In the genomic region with DNA sequence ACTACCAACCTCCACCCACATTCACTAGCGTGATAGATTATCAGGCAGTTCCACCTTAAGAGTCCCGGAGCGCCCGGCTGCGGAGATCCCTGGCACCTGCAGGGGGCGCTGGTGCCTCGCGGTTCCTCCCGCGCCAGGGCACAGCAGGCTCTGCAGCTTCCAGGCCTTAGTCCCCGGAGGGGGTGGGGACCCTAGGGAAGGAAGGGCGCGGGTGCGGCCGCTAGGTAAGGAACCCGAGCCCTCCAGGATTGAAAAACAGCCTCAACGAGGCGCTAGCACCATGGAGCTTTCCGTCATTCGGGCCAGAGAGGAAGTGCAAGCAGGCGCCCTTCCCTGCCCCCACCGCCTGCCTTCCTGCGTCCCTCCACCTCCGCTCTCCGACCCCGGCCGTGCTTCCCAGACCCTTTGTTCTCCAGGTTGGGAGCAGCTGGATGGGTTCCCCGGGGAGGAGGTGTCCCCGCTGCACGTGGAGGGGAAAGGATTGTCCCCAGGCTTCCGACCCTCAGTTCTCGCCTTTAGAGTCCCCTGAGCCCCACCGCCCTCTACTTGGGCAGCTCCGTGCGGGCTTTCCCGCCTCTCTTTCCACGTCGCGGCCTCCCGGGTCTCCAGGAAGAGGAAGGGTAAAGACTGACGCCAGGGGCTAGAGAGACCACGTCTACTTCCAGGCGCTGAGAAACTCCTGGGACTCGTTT, we compare ENCODE assay signal across 1 mouse cellular context.
TF ChIP-seq lines count a peak whose summit lies in the region.

No protein-coding gene starts in this region.

TF ChIP-seq in CH12.LX, 34 proteins besides CTCF, POLR2A, EP300 and RAD21 (continued from another document):
- TF ChIP-seq IRF4 (IDR thresholded peaks at IDR 0.05; ENCODE audit: low read depth, low read length) (no peak), UBTF (IDR thresholded peaks at IDR 0.05; ENCODE audit: low read depth, low read length) (peak; percentile 34; the same call in 1 of the 2 replicates), CHD1 (IDR thresholded peaks at IDR 0.05; ENCODE audit: low read depth, low read length) (no peak), MAX (IDR thresholded peaks at IDR 0.05; ENCODE audit: low read length) (no peak; the same call in 1 of the 2 replicates), BHLHE40 (IDR thresholded peaks at IDR 0.05; ENCODE audit: low read depth, low read length) (no peak), MXI1 (IDR thresholded peaks at IDR 0.05; ENCODE audit: low read depth, low read length) (0 out of 2 replicates have a peak, but pooled peaks have one; percentile 33), ZMIZ1 (IDR thresholded peaks at IDR 0.05; ENCODE audit: low read depth, low read length) (no peak), POLR2AphosphoS2 (IDR thresholded peaks at IDR 0.05; ENCODE audit: low read depth, low read length) (no peak), JUN (IDR thresholded peaks at IDR 0.05; ENCODE audit: insufficient read depth, low read depth, low read length) (no peak), KAT2A (IDR thresholded peaks at IDR 0.05; ENCODE audit: insufficient replicate concordance, low read length) (no peak), TCF12 (IDR thresholded peaks at IDR 0.05; ENCODE audit: low read depth, low read length) (no peak), SMC3 (IDR thresholded peaks at IDR 0.05; ENCODE audit: low read depth, low read length) (peak; percentile 91), ELF1 (IDR thresholded peaks at IDR 0.05; ENCODE audit: low read depth, low read length) (peak; percentile 66), ZC3H11A (IDR thresholded peaks at IDR 0.05; ENCODE audit: low read depth, low read length) (peak; percentile 60; the same call in 1 of the 2 replicates), MYC (IDR thresholded peaks at IDR 0.05; ENCODE audit: low read depth, low read length) (0 out of 2 replicates have a peak, but pooled peaks have one; percentile 43), MAFK (IDR thresholded peaks at IDR 0.05; ENCODE audit: insufficient replicate concordance, low read length) (no peak), MEF2A (IDR thresholded peaks at IDR 0.05; ENCODE audit: borderline replicate concordance, low read depth, low read length) (peak; percentile 53; the same call in 1 of the 2 replicates), ETS1 (conservative IDR thresholded peaks at IDR 0.05; ENCODE audit: low read depth, low read length) (no peak), SIN3A (IDR thresholded peaks at IDR 0.05; ENCODE audit: low read length) (peak; percentile 4; the same call in 1 of the 2 replicates), USF2 (conservative IDR thresholded peaks at IDR 0.05; ENCODE audit: low read depth, low read length) (no peak), GABPA (IDR thresholded peaks at IDR 0.05; ENCODE audit: insufficient replicate concordance, low read depth, low read length) (no peak), NELFE (IDR thresholded peaks at IDR 0.05; ENCODE audit: low read depth, low read length) (0 out of 2 replicates have a peak, but pooled peaks have one; percentile 5), CHD2 (IDR thresholded peaks at IDR 0.05; ENCODE audit: low read length) (peak; percentile 76; the same call in 1 of the 2 replicates), NRF1 (IDR thresholded peaks at IDR 0.05; ENCODE audit: low read depth, low read length) (no peak), JUND (conservative IDR thresholded peaks at IDR 0.05; ENCODE audit: low read depth, low read length) (no peak), USF1 (IDR thresholded peaks at IDR 0.05; ENCODE audit: low read depth, low read length) (no peak), ZKSCAN1 (IDR thresholded peaks at IDR 0.05; ENCODE audit: borderline replicate concordance, low read depth, low read length) (no peak), RCOR1 (conservative IDR thresholded peaks at IDR 0.05; ENCODE audit: low read depth, low read length) (no peak), ZNF384 (IDR thresholded peaks at IDR 0.05; ENCODE audit: low read depth, low read length) (no peak), HCFC1 (IDR thresholded peaks at IDR 0.05; ENCODE audit: low read depth, low read length) (peak; percentile 11), TBP (conservative IDR thresholded peaks at IDR 0.05; ENCODE audit: low read depth, low read length) (0 out of 2 replicates have a peak, but pooled peaks have one; percentile 27), E2F4 (IDR thresholded peaks at IDR 0.05; ENCODE audit: insufficient replicate concordance, low read depth, low read length) (no peak), MAZ (IDR thresholded peaks at IDR 0.05; ENCODE audit: low read depth, low read length) (no peak; the same call in 1 of the 2 replicates)
